Mouse (Mus musculus) cerebellum, adult 9-11 months (tissue): Measurements from ENCODE around the gene Klf4.

Experiments used
- DNase-seq: peaks from one replicate; pipeline ENCODE4 v3.0.0; 2022

The Klf4 gene

GRCm38 (mm10) chr4:55523921-55524320 is 8.3 kb downstream of the Klf4 start:
- no peak for DNase-seq

GRCm38 (mm10) chr4:55517438-55517837 is 14.8 kb downstream of the Klf4 start:
- DNase-seq = no peak

GRCm38 (mm10) chr4:55516048-55516447 is 16.2 kb downstream of the Klf4 start:
- no peak for DNase-seq

- DNase-seq = peak; percentile 54
Observed at GRCm38 (mm10) chr4:55514733-55515176, 17.5 kb downstream of the Klf4 start.

- DNase-seq = no peak
Observed at GRCm38 (mm10) chr4:55513615-55514279, 18.5 kb downstream of the Klf4 start.

GRCm38 (mm10) chr4:55511389-55511788 is 20.9 kb downstream of the Klf4 start:
- DNase-seq = no peak

GRCm38 (mm10) chr4:55508712-55509111 is 23.6 kb downstream of the Klf4 start:
- DNase-seq = no peak

GRCm38 (mm10) chr4:55498621-55499020 is 33.6 kb downstream of the Klf4 start:
- DNase-seq = no peak

- DNase-seq = no peak
Observed at GRCm38 (mm10) chr4:55496416-55496815, 35.9 kb downstream of the Klf4 start.

GRCm38 (mm10) chr4:55493261-55493660 is 39.0 kb downstream of the Klf4 start:
- no peak for DNase-seq

GRCm38 (mm10) chr4:55489328-55489727 is 42.9 kb downstream of the Klf4 start:
- DNase-seq = no peak

- no peak for DNase-seq
Observed at GRCm38 (mm10) chr4:55488604-55489003, 43.7 kb downstream of the Klf4 start.

- peak; percentile 16 for DNase-seq
Observed at GRCm38 (mm10) chr4:55480322-55480767, 51.9 kb downstream of the Klf4 start.

GRCm38 (mm10) chr4:55478333-55478732 is 53.9 kb downstream of the Klf4 start:
- no peak for DNase-seq

GRCm38 (mm10) chr4:55477933-55478332 is 54.3 kb downstream of the Klf4 start:
- DNase-seq = peak; percentile 25

- DNase-seq = no peak
Observed at GRCm38 (mm10) chr4:55477210-55477759, 55.0 kb downstream of the Klf4 start.
